Mouse (Mus musculus): Measurements from ENCODE around the gene Slu7. TPM values are rescaled to one million over a fixed set of nuclear protein-coding genes. Genes with fewer than 3 reads are reported as not detected.

Slu7 gene
- polyA plus RNA-seq, 1 experiment from 2014 or later, result 70.5 TPM

GRCm38 (mm10) chr11:43474225-43474774, 40.8 kb downstream of the Slu7 start, which contains the start of gene C1qtnf2:
Gene C1qtnf2, plus strand, starts transcription at chr11:43474276.
- WGBS, result 2% methylated on average over 24 of the region's 24 CpGs
- peak; percentile 46 for DNase-seq (ENCODE audit: low spot score)
- H3K4me3 ChIP-seq (ENCODE audit: low read depth, low read length), result peak within 1 kb of the TSS; percentile 27
- peak within 1 kb of the TSS; percentile 60 for H3K9ac ChIP-seq (ENCODE audit: low read length)
- H3K27me3 ChIP-seq (replicated peaks; ENCODE audit: control insufficient read depth, insufficient read depth, low read length), result no peaks in the 10 kb centered on the region
- H3K27ac ChIP-seq (ENCODE audit: low read depth, low read length), result no peak within 1 kb of the TSS
- no peaks in the 10 kb centered on the region for H3K36me3 ChIP-seq (ENCODE audit: control insufficient read depth, insufficient read depth, low read length)
- peak within 1 kb of the TSS; percentile 59 for H3K4me2 ChIP-seq (ENCODE audit: low read length)
- H3K4me1 ChIP-seq (ENCODE audit: control insufficient read depth, insufficient read depth, low read length), result peaks cover 5% of the 10 kb centered on the region; the same call in 1 of the 2 replicates
- no peaks in the 10 kb centered on the region for H3K9me3 ChIP-seq (replicated peaks; ENCODE audit: control insufficient read depth, low read length)
- peak; percentile 78 for ATAC-seq

GRCm38 (mm10) chr11:43479376-43479775, 45.8 kb downstream of the Slu7 start:
- 89% methylated on average over 3 of the region's 3 CpGs for WGBS
- Histone ChIP-seq H3K27me3 (replicated peaks; ENCODE audit: control insufficient read depth, insufficient read depth, low read length) (no peaks in the 10 kb centered on the region), H3K4me3 (ENCODE audit: low read depth, low read length) (no peak overlapping the region), H3K36me3 (ENCODE audit: control insufficient read depth, insufficient read depth, low read length) (no peaks in the 10 kb centered on the region), H3K4me1 (ENCODE audit: control insufficient read depth, insufficient read depth, low read length) (peaks cover 2% of the 10 kb centered on the region; the same call in 1 of the 2 replicates), H3K4me2 (ENCODE audit: low read length) (no peak overlapping the region), H3K27ac (ENCODE audit: low read depth, low read length) (no peak overlapping the region), H3K9ac (ENCODE audit: low read length) (no peak overlapping the region), H3K9me3 (replicated peaks; ENCODE audit: control insufficient read depth, low read length) (no peaks in the 10 kb centered on the region)
- ATAC-seq, result no peak
- no peak for DNase-seq (ENCODE audit: low spot score)

GRCm38 (mm10) chr11:43480561-43480960, 47.0 kb downstream of the Slu7 start:
- H3K4me2 ChIP-seq (ENCODE audit: low read length), result no peak overlapping the region
- H3K27ac ChIP-seq (ENCODE audit: low read depth, low read length), result no peak overlapping the region
- no peaks in the 10 kb centered on the region for H3K9me3 ChIP-seq (replicated peaks; ENCODE audit: control insufficient read depth, low read length)
- 59% methylated on average over 5 of the region's 5 CpGs for WGBS
- no peak overlapping the region for H3K4me3 ChIP-seq (ENCODE audit: low read depth, low read length)
- ATAC-seq (no peak), DNase-seq (ENCODE audit: low spot score) (no peak)
- no peaks in the 10 kb centered on the region for H3K36me3 ChIP-seq (ENCODE audit: control insufficient read depth, insufficient read depth, low read length)
- no peaks in the 10 kb centered on the region for H3K4me1 ChIP-seq (ENCODE audit: control insufficient read depth, insufficient read depth, low read length)
- no peak overlapping the region for H3K9ac ChIP-seq (ENCODE audit: low read length)
- H3K27me3 ChIP-seq (replicated peaks; ENCODE audit: control insufficient read depth, insufficient read depth, low read length), result no peaks in the 10 kb centered on the region

- no peaks in the 10 kb centered on the region for H3K9me3 ChIP-seq (replicated peaks; ENCODE audit: control insufficient read depth, low read length)
- DNase-seq (ENCODE audit: low spot score), result no peak
- 71% methylated on average over 3 of the region's 3 CpGs for WGBS
- H3K9ac ChIP-seq (ENCODE audit: low read length), result no peak overlapping the region
- no peak for ATAC-seq
- H3K4me1 ChIP-seq (ENCODE audit: control insufficient read depth, insufficient read depth, low read length), result no peaks in the 10 kb centered on the region
- no peak overlapping the region for H3K4me3 ChIP-seq (ENCODE audit: low read depth, low read length)
- no peak overlapping the region for H3K27ac ChIP-seq (ENCODE audit: low read depth, low read length)
- no peaks in the 10 kb centered on the region for H3K27me3 ChIP-seq (replicated peaks; ENCODE audit: control insufficient read depth, insufficient read depth, low read length)
- H3K36me3 ChIP-seq (ENCODE audit: control insufficient read depth, insufficient read depth, low read length), result no peaks in the 10 kb centered on the region
- H3K4me2 ChIP-seq (ENCODE audit: low read length), result no peak overlapping the region
These were observed 48.4 kb downstream of the Slu7 start for GRCm38 (mm10) chr11:43481672-43482522.

- Histone ChIP-seq H3K4me2 (ENCODE audit: low read length) (no peak overlapping the region), H3K9ac (ENCODE audit: low read length) (no peak overlapping the region), H3K4me3 (ENCODE audit: low read depth, low read length) (no peak overlapping the region), H3K27ac (ENCODE audit: low read depth, low read length) (no peak overlapping the region), H3K9me3 (replicated peaks; ENCODE audit: control insufficient read depth, low read length) (no peaks in the 10 kb centered on the region), H3K27me3 (replicated peaks; ENCODE audit: control insufficient read depth, insufficient read depth, low read length) (no peaks in the 10 kb centered on the region), H3K36me3 (ENCODE audit: control insufficient read depth, insufficient read depth, low read length) (no peaks in the 10 kb centered on the region), H3K4me1 (ENCODE audit: control insufficient read depth, insufficient read depth, low read length) (no peaks in the 10 kb centered on the region)
- WGBS, result 78% methylated on average over 6 of the region's 6 CpGs
- ATAC-seq, result no peak
- no peak for DNase-seq (ENCODE audit: low spot score)
These were observed 49.7 kb downstream of the Slu7 start for GRCm38 (mm10) chr11:43483122-43483792.

DNA sequence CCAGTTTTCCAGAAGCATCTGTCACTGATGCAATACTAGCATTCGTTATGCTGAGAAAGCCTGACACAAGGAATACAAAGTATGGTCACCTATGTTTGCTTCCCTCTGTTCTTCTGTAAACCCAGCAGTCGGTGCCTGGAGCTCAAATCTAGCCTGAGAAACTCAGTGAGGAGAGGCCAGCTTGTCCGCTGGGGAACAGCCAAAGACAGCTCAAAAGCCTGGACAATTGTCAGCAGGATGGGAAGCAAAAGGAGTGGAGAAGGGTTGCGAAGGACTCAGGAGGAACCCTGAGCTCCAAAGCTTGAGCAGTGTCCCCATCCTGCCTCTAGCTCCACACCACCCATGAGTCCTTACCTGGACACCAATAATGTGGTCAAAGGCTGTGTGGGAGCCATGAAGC, 50.5 kb downstream of the Slu7 start:
- Histone ChIP-seq H3K27me3 (replicated peaks; ENCODE audit: control insufficient read depth, insufficient read depth, low read length) (no peaks in the 10 kb centered on the region), H3K4me3 (ENCODE audit: low read depth, low read length) (no peak overlapping the region), H3K27ac (ENCODE audit: low read depth, low read length) (no peak overlapping the region), H3K9ac (ENCODE audit: low read length) (no peak overlapping the region), H3K4me2 (ENCODE audit: low read length) (no peak overlapping the region), H3K36me3 (ENCODE audit: control insufficient read depth, insufficient read depth, low read length) (no peaks in the 10 kb centered on the region), H3K9me3 (replicated peaks; ENCODE audit: control insufficient read depth, low read length) (no peaks in the 10 kb centered on the region), H3K4me1 (ENCODE audit: control insufficient read depth, insufficient read depth, low read length) (no peaks in the 10 kb centered on the region)
- ATAC-seq (no peak), DNase-seq (ENCODE audit: low spot score) (no peak)
- WGBS, result 83% methylated on average over 4 of the region's 4 CpGs

DNA sequence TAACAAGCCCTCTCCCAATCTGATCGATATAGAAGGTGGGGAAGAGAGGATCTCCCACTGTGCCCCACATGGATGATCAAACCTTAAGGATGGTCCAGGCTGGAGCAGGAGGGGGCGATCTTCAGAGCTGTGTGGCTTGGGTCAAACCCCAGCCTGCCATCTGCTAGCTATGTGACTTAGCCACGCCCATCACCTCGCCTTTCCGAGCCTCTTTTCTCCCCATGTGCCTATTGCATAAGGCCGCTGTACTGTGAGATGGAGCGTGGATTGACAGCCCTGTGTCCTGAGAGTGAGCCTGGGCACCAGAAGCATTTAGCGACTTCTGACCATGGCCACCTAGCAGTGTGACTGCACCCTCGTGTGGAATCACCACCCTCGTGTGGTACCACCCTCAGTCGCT, 51.1 kb downstream of the Slu7 start:
- no peak overlapping the region for H3K4me3 ChIP-seq (ENCODE audit: low read depth, low read length)
- H3K4me1 ChIP-seq (ENCODE audit: control insufficient read depth, insufficient read depth, low read length), result no peaks in the 10 kb centered on the region
- WGBS, result 44% methylated on average over 11 of the region's 11 CpGs
- no peak overlapping the region for H3K4me2 ChIP-seq (ENCODE audit: low read length)
- H3K36me3 ChIP-seq (ENCODE audit: control insufficient read depth, insufficient read depth, low read length), result no peaks in the 10 kb centered on the region
- no peak overlapping the region for H3K9ac ChIP-seq (ENCODE audit: low read length)
- H3K27ac ChIP-seq (ENCODE audit: low read depth, low read length), result no peak overlapping the region
- no peaks in the 10 kb centered on the region for H3K9me3 ChIP-seq (replicated peaks; ENCODE audit: control insufficient read depth, low read length)
- DNase-seq (ENCODE audit: low spot score) (no peak), ATAC-seq (no peak; the same call in 1 of the 2 replicates)
- no peaks in the 10 kb centered on the region for H3K27me3 ChIP-seq (replicated peaks; ENCODE audit: control insufficient read depth, insufficient read depth, low read length)

GRCm38 (mm10) chr11:43485855-43486254, 52.3 kb downstream of the Slu7 start:
- no peak overlapping the region for H3K4me3 ChIP-seq (ENCODE audit: low read depth, low read length)
- no peak overlapping the region for H3K4me2 ChIP-seq (ENCODE audit: low read length)
- no peaks in the 10 kb centered on the region for H3K27me3 ChIP-seq (replicated peaks; ENCODE audit: control insufficient read depth, insufficient read depth, low read length)
- H3K36me3 ChIP-seq (ENCODE audit: control insufficient read depth, insufficient read depth, low read length), result no peaks in the 10 kb centered on the region
- ATAC-seq (no peak), DNase-seq (ENCODE audit: low spot score) (no peak)
- 87% methylated on average over 9 of the region's 9 CpGs for WGBS
- no peaks in the 10 kb centered on the region for H3K9me3 ChIP-seq (replicated peaks; ENCODE audit: control insufficient read depth, low read length)
- H3K4me1 ChIP-seq (ENCODE audit: control insufficient read depth, insufficient read depth, low read length), result no peaks in the 10 kb centered on the region
- no peak overlapping the region for H3K27ac ChIP-seq (ENCODE audit: low read depth, low read length)
- H3K9ac ChIP-seq (ENCODE audit: low read length), result no peak overlapping the region

Data from forebrain, embryonic 14.5 days (tissue).